Mouse (Mus musculus): ENCODE results near the gene Fbxo24.
"Not testable (repeated sequence)": the region's sequence is repeated elsewhere in the genome, so short reads cannot be mapped to it uniquely, and the experiment has no call there.

The Fbxo24 gene

DNA sequence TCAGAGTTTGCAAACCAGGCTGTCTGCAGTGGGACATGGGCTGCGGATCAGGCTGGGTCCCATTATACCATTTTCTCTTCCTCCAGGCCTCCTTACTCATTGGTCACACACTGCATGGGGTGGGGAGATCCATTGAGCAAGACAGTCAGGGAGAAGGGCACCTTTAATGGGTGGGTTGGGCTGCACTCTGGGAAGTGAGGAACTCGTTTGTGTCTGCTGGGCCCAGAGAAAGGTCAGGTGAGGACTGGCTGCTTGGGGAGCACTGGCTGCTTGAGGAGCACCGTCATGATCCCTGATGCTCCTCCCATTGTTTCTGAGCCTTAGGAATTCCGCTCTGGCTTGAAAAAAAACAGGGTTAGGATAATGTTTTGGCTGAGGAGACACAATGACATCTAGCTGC lies 14.1 kb upstream of the Fbxo24 start:
- no peak for DNase-seq (ENCODE audit: low spot score)

DNA sequence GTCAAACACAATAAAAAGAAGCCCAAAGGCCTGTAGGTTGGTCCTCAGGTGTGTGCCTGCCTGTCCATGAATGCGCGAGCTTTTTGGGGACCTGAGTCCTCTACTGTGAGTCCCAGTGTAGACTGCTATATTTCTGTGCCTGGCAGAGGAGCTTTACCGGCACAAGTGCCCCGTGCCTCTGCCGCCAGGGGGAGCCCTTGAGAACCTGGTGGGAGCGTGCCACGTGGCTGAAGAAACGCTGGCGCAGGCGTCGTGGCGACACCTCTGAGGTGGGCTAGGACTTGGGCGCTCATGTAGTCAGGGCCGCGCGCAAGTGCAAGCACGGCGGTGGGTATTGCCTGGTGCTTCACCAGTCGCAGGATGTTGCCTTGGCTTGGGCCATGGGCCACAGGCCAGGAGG lies 12.3 kb upstream of the Fbxo24 start, which contains the start of gene Sap25:
Gene Sap25 (plus strand): TSS at position 281 of the 400 bp plus-strand sequence.
- no peak for DNase-seq (ENCODE audit: low spot score)

DNA sequence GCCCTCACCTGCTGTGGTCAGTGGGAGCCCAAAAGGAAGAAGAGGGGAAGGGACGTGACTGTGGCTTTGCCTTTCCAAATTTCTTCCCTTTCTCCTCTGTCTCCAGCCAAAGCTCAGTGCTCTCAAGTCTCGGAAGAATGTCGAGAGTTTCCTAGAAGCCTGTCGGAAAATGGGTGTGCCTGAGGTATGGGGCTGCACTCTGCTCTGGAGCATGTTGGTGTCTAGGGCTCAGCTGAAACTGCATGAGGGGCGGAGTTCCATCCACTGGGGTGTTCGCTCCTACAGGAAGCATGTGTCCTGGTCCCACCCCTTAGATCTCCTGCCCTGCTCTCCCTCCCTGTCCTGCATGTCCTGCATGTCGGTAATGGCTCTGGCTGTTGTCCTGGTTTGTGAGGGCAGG lies 10.7 kb upstream of the Fbxo24 start:
- no peak for DNase-seq (ENCODE audit: low spot score)

DNA sequence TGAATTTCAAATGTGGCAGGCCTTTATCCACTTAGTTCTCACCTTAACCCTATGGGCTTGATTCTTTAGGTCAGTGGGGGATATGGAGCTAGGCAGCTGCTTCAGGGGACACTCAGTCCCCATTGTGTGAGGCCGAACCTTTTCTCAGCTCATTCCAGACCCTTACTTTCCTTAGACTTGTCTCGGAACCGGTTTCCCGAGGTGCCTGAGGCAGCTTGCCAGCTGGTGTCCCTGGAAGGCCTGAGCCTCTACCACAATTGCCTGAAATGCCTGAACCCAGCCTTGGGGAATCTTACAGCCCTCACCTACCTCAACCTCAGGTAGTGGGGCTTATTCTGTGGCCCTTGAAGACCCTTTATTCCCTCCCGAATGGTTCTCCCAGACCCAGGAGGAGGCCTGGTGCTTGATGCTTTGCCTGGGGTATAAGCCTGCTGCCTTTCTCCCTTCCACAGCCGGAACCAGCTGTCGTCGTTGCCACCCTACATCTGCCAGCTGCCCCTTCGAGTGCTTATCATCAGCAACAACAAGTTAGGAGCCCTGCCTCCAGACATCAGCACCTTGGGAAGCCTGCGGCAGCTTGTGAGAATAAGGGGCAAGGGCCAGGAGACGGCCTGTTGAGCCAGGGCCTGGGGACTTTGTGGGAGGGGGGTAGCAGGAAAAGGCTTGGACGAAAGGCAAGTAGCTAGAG lies 4.7 kb upstream of the Fbxo24 start:
- no peak for DNase-seq (ENCODE audit: low spot score)

DNA sequence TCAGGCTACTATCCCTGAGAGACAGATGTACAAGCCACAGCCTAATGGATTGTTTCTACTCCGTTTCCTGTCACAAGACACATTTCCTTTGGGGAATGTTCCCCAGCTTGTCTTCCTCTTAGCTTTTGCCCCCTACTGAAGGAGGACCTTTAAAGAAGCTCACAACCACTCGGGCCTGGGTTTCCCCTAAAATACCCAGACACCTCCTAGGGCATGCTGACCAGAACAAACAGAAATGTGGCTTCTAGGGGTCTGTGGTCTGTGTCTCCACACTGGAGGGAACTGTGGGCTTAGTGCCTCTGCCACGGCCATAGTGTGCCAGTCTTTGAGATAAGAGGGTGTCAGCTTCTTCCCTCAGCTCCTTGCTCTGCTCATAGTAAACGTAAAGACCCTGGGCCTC lies 2.8 kb upstream of the Fbxo24 start:
- no peak for DNase-seq (ENCODE audit: low spot score)

DNA sequence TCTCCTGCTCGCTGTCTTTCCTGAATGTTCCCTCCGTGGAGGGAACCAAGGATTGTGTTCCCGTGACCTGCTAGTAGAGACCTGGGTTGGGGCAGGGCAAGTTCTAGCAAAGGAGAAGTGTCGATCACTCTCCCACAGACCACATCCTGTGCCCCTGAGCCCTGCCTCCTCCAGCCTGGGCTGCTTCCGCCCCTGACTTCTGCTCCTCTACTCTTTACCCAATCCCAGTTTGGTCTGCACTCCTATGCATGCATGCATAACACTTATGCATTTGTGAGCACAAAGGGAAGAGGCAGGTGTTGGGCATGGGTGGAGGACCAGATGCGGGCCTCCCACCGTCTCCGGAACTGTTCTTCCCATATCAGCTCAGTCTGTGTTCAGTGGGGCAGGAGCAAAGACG lies 2.4 kb upstream of the Fbxo24 start:
- no peak for DNase-seq (ENCODE audit: low spot score)

DNA sequence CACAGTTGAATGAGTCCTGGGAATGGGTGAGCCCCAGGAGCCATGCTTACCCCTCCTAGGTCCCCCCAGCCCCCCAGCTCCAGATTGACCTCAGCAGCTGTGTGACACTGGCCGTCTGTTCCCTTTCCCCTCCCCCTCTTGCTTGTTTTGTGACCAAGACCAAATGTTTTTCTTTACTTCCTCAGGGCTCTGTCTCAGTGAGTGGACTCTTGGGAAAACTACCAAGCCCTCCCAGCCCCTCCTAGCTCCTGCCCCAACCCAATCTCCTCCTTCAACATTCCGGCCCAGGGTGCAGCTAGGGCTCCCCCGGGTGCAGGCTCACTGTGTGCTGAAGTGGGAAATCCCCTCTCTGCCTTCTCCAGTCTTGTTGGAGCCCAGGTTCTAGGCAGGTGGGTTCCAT lies 1.8 kb upstream of the Fbxo24 start:
- peak; percentile 28 for DNase-seq (ENCODE audit: low spot score)

DNA sequence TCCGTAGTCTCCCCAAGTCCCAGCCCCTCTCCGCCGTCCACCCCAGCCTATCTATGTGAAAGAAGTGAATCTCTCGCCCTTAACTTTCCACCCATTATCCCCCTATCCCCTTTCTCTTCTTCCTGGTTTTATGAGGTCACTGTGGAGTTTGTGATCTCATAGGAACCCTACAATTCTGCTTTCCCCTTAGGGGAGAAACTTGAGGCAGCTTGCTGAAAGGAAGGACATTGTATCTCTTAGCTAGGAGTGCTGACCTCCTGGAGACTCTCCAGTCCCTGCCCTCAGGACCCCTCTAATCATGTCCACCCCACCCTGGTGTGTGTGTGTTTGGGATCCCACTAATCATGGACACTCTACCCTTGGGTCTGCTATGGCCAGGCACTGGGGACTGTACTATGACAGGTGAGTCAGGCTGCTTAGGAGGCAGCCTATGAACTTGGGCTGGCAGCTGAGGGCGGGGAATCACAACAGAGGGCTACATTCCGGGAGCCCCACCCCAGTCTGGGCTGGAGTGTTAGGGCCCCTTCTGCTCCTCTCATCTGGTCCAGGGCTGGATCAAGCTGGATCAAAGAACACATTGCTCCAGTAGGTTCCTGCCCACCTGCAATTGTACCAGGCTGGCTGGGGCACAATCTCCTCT lies 1.2 kb upstream of the Fbxo24 start:
- DNase-seq (ENCODE audit: low spot score) = no peak

DNA sequence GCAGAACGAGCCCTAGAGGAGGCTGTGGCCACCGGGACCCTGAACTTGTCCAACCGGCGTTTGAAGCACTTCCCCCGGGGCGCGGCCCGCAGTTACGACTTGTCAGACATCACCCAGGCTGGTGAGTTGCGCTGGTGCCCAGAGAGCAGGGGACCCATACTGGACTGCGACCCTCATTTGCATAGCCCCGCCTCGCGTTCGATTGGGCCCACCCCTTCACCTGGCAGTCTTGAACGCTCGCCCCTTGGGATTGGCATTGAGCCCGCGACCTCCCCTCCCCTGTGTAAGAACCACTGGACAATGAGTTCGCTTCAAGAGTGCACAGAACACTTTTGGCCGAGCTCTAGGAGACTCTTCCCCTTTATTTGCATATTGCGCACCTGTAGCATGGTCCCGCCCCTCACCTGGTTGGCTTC lies 512 bp upstream of the Fbxo24 start:
- no peak for DNase-seq (ENCODE audit: low spot score)

DNA sequence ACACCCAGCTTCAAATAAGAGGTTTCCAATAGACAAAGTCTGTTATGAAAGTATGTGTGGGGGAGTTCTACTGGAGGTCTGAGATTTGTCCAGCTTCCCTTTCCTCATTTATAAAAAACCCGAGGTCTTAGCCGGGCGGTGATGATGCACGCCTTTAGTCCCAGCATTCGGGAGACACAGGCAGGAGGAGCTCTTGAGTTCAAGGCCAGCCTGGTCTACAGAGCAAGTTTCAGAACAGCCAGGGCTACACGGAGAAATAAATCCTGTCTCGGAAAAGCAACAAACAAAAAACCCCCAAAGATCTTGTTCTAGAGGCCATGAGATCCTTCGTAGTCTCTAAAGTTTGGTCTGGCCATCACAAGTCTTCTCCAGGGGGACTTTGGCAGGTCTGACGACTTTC lies 811 bp downstream of the Fbxo24 start:
- peak; percentile 57 for DNase-seq (ENCODE audit: low spot score)

DNA sequence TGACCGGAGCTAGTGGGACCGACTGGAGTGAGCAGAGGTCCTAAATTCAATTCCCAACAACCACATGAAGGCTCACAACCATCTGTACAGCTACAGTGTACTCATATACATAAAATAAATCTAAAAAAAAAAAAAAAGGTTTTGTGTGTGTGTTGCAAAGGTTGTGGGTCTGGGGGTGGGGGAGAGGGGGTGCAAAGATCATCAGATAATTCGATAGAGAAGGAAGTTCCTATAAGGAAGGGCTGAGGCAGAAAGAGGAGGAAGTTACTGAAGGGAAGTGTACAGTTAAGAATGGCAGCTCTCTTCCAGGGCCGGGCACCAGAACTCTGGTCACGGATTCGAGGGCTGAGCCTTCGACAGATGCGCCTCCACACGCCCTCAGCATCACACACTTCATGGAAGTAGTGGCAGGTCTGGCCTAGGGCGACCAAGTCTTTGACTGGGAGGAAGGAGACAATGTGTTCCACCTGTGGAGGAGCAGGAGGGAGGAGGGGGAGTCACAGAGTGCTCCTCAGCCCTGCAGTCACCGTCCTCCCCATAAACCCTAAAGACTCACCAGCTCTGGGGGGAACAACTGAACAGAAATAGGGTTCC lies 4.8 kb downstream of the Fbxo24 start:
- DNase-seq (ENCODE audit: low spot score) = no peak

DNA sequence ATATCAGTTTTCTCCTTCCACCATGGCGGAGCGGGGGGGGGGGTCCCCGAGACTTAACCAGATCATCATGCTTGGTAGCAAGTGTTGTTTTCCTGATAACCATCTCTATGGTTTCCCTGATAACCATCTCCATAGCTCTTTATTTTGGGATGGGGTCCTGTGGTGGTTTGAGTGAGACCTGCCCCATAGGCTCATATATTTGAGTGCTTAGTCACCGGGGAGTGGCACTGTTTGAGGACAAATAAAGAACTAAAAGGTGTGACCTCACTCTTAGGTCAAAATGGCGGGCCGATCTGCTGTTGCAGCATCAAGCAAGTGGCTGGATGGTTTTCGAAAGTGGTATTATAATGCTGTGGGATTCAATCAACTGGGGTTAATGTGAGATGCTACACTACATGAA lies 13.5 kb downstream of the Fbxo24 start:
- DNase-seq (ENCODE audit: low spot score) = no peak

DNA sequence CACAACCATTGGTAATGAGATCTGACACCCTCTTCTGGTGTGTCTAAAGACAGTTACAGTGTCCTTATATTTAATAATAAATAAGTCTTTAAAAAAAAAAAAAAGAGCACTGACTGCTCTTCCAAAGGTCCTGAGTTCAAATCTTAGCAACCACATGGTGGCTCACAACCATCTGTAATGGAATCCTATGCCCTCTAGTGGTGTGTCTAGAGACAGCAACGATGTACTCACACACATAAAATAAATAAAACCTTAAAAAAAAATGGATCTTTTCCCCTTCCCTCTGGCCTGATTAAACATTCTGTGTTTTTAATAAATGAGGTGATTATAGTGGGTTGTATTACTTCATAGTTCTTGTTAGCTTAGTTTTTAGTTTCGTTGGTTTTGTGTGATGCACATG lies 13.9 kb downstream of the Fbxo24 start:
- DNase-seq (ENCODE audit: low spot score) = not testable (repeated sequence)

DNA sequence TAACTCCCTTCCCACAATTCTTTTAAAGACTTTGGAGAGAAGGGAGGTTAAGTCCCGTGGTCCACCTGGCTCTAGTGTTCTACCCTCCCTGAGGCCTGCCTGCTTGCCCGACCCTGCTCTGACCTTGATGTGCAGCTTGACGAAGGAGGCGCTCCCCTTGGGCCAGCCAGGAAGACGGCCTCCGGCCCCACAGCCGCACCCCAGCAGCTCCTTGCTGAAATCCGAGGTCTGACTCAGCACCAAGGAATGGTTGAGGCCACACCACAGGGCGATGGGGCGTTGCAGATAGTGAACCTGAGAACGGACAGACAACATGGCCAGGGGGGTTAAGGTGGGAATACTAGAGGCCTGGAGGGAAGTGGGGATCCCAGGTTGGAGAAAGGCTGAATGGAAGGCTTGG lies 15.3 kb downstream of the Fbxo24 start, which contains the start of gene Pcolce:
Gene Pcolce (minus strand): TSS at position 235 of the 400 bp plus-strand sequence.
- peak; percentile 54 for DNase-seq (ENCODE audit: low spot score)

DNA sequence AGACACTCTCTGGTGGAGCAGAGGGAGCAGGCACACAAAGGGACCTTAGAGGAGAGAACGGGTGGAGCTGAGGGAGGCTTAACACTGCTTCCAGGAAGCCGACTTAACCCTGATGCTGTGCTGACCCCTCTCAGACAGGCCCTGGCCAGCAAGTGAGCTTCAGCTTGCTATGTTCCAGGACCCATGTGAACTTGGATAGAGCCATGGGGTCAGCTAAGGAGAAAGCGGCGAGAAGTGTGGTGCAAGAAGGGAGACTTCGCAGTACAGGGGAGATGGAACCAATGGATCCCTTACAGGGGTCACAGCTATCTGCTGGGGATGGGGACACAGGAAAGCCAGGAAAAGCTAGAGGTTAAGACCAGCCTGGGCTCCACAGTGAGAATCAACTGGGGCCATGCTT lies 15.7 kb downstream of the Fbxo24 start:
- DNase-seq (ENCODE audit: low spot score) = no peak

DNA sequence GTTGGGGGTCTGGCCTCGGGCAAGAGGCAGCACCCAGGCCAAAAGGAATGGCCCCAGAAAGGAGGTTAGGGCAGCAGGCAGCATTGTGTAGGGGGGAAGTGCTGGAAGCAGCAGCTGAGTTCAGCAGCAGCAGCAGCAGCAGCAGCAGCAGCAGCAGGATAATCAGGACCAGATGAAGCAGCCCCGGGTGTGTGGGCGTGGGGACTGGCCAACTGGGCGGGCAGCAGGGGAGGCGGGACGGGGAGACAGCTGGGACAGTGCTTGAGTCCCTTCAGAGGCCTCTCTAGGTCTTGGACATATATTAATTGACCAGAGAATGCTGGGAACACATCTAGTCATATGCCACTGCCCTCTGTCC lies 17.6 kb downstream of the Fbxo24 start:
- peak; percentile 86 for DNase-seq (ENCODE audit: low spot score)

DNA sequence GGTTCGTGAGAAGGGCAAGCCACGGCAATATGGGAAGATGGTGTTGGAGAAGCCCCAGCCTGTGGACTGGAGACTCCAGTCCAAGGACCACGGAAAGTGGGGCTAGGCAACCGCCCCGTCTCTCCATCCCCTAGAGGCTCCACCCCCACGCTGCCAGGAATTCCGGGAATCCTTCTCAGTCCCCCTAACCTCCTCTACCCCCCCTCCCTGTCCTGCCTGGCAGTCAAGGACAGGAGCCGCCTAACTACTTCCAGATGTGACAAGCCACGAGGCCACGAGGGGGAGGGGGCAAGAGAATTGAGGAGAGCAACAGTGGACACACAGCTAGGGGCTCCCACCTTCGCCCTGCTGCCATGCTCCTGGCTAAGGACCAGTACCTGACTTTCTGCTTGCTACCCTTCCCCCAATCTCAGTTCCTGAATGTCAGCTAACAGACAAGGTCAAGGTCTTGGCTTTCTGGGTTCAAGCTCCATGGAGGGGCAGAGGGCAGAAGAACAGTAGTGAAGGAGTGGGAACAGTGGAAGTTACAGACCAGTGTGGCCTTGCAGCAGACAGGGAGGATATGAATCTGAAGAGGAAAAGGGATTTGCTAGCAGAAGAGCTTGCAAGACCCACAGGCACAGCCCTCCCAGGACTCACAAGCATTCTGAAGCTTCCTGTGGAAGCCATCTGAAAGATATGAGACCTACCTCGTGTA lies 18.1 kb downstream of the Fbxo24 start:
- DNase-seq (ENCODE audit: low spot score) = peak; percentile 86

DNA sequence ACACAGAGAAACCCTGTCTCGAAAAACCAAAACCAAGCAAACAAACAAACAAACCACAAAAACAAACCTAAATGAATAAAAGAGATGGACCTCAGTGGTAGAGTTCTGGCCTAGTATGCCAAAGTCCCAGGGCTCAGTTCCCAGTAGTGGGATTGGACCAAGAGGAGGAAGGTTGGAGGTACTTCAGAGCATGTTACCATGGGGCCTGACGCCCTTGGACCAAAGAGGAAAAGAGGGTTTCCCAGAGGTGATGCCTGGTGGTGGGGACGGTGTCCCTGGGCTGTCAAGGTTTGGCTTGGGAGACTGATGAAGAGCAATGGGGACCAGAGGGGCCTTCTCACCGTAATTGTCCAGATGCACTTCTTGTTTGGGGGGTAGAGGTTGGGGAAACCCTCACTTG lies 18.7 kb downstream of the Fbxo24 start:
- DNase-seq (ENCODE audit: low spot score) = peak; percentile 57

DNA sequence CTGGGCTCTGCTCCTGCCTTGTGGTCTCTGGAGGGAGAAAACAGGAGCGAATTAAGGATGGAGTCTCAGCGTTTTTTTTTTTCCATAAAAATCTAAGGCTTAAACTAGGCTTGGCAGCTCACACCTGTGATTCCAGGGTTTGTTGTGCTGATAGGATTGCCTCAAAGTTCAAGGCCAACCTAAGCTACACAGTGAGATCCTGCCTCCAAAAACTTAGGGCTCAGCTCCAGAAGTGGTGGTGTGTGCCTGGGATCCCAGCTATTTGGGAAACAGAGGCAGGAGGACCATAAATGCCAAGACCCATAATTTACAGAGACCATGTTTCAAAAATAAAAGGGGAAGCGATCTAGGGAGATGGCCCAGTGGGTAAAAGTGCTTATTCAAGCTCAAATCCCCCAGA lies 19.5 kb downstream of the Fbxo24 start:
- DNase-seq (ENCODE audit: low spot score) = no peak

DNA sequence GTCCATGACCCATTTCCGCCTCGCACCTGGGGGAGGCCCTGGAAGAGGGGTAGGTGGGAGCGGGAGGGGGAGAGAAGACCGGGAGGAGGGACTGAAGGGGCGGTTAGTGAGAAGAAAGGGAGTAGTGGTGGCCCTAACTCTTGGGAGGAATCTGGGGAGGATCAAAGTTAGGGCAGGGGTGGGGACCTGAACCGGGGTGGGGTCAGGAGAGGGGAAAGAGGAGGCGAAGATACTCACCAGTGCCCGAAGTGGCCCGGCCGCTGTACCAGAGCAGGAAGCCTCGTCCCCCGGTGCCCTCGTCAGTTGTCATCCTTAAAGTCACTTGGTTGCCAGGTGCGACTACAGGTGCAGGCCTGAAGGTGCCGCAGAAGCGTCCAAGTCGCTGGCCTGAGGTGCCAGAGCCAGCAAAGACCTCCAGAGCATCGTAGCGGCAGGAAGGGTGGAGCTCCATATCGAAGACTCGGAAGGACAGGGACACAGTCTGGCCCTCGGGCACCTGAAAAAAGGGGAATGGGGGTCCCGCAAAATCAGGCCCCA lies 20.1 kb downstream of the Fbxo24 start:
- DNase-seq (ENCODE audit: low spot score) = no peak

DNA sequence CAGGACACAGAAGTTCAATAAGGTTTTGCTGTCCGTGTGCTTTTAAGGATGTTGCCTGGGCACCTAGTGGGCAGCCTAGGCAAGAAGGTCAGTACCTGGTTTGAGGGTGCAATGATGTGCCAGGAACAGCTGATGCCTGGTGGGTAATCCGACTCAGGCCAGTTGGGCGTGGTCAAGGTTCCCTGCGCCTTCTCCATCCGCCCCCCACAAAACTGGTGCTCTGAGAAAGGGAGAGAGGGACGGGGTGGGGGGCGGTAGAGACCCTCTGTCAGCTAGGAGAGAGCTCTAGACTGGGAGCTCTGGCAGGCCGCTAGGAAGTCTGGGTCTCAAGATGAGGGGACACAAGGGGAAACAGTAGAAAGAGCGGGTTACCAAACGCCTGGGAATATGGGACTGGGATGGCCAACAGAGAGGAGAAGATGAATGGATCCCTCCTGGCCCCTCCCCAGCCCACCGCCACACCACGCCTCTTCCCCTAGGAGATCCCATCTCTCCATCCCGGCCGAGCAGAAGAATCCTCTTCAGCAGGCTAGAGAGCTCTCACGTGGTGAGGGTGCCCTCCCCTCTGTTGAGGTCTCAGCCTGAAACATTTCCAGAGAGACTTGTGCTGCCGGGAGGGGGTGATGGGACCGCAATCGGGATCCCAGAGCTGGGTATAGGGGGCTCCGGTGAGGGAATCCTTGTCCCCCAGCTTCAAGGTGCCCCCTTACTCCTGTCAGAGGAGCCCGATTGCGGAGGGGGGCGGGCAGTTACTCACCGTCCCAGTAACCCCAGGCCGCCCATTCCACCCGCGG lies 20.7 kb downstream of the Fbxo24 start:
- no peak for DNase-seq (ENCODE audit: low spot score)

DNA sequence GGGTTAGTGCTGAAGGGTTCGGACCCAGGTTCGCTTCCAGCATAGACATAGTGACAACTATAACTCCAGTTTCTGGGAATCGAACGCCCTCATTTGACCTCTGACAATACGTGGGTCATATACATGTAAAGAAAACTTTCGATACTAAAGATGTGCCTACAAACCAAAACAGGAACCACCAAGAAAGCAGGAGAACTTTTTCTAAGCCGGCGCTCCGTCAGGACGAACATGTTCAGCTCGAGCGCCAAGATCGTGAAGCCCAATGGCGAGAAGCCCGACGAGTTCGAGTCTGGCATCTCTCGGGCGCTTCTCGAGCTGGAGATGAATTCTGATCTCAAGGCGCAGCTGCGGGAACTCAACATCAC lies 27.5 kb downstream of the Fbxo24 start:
- DNase-seq (ENCODE audit: low spot score) = no peak
